In the genomic region with DNA sequence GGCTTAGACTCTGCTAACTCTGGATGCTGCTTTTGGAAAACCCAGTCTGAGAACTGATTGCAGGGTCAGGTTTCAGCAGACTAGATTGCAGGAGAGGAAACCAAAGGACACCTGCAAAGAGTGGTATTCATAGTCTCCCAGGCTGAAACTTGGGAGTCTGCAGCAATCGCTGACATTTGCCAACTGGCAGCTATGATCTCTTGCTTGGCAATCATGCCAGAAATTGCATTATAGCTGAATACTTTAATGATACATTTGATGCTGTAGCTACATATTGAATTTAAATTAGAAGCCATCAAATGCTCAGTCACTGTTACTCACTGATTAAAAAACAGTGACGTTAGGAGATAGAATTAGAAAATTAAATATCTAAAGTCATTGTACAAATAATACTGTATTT, we compare ENCODE assay signal across 19 mouse cellular contexts.
"Had no signal": no experiment of that assay in that cellular context is flagged by ENCODE, and none has a peak within 500 bp of the region (broad histone marks: within the 10 kb centered on the region; RNA-seq: fewer than 3 reads in every experiment).

No protein-coding gene starts in this region.

- ATAC-seq: lung, postnatal 0 days; midbrain, embryonic 13.5 days; midbrain, embryonic 15.5 days had no signal

- H3K36me3 ChIP-seq: lung, embryonic 15.5 days; midbrain, embryonic 13.5 days; midbrain, embryonic 15.5 days; neural tube, embryonic 12.5 days had no signal

- H3K9ac ChIP-seq: lung, embryonic 15.5 days; midbrain, embryonic 13.5 days; midbrain, embryonic 15.5 days; neural tube, embryonic 12.5 days had no signal

- H3K27ac ChIP-seq: lung, embryonic 15.5 days; macrophage; midbrain, embryonic 13.5 days; midbrain, embryonic 15.5 days; neural tube, embryonic 12.5 days had no signal

- DNase-seq: lung, adult 2 months; lung, postnatal 14 days; lung, postnatal 36 days; retina, postnatal 1 day; right cerebral cortex, adult 18-20 months; right cerebral cortex, postnatal 25 days; right cerebral cortex, postnatal 4 days; spleen, adult 18-20 months; thymus, adult 18-20 months; thymus, postnatal 14 days; thymus, postnatal 36 days had no signal

- H3K4me3 ChIP-seq: lung, embryonic 15.5 days; megakaryocyte, embryonic 14.5 days; midbrain, embryonic 13.5 days; midbrain, embryonic 15.5 days; neural tube, embryonic 12.5 days had no signal

- H3K4me1 ChIP-seq: lung, embryonic 15.5 days; megakaryocyte, embryonic 14.5 days; midbrain, embryonic 13.5 days; midbrain, embryonic 15.5 days; neural tube, embryonic 12.5 days had no signal

- H3K9me3 ChIP-seq: lung, embryonic 15.5 days; megakaryocyte, embryonic 14.5 days; midbrain, embryonic 13.5 days; midbrain, embryonic 15.5 days; neural tube, embryonic 12.5 days had no signal

- H3K4me2 ChIP-seq: lung, embryonic 15.5 days; midbrain, embryonic 11.5 days; midbrain, embryonic 13.5 days; midbrain, embryonic 15.5 days; neural tube, embryonic 12.5 days had no signal

- H3K27me3 ChIP-seq: lung, embryonic 15.5 days; megakaryocyte, embryonic 14.5 days; midbrain, embryonic 13.5 days; midbrain, embryonic 15.5 days; neural tube, embryonic 12.5 days had no signal
